Mouse (Mus musculus) bone marrow, adult 2 months (tissue): ENCODE results near the gene Gpsm3. TPM values are rescaled to one million over a fixed set of nuclear protein-coding genes. Genes with fewer than 3 reads are reported as not detected.

Experiments
- H3K27ac ChIP-seq: fragments of 200-500 bp; 2 replicates; pipeline ENCODE4 v1.5.1; 2012; ENCODE audit warnings: low read depth, mild to moderate bottlenecking, control low read depth, inconsistent platforms, low read length; ENCODE audit not compliant: control insufficient read depth, poor library complexity, insufficient read depth
- H3K4me1 ChIP-seq: fragments of 200-500 bp; 2 replicates; pipeline ENCODE4 v1.6.1; 2011; ENCODE audit warnings: low read length; ENCODE audit not compliant: control insufficient read depth, insufficient read depth
- H3K4me3 ChIP-seq: fragments of 200-500 bp; replicated peaks from 2 replicates; pipeline ENCODE3; 2011; ENCODE audit warnings: mild to moderate bottlenecking, low read depth, low read length, control low read depth; ENCODE audit not compliant: control insufficient read depth
- CTCF ChIP-seq: fragments of 200-500 bp; IDR thresholded peaks from 2 replicates; pipeline ENCODE4 v1.5.1; 2011; ENCODE audit warnings: low read length, control low read depth; ENCODE audit not compliant: control insufficient read depth, insufficient read depth
- POLR2A ChIP-seq: fragments of 200-500 bp; IDR thresholded peaks from 2 replicates; pipeline ENCODE4 v1.6.1; 2011; ENCODE audit warnings: low read depth, mild to moderate bottlenecking, control low read depth, low read length, borderline replicate concordance; ENCODE audit not compliant: control insufficient read depth
- WGBS: fragments of 180-500 bp; shearing (Covaris S2); methylation state at CpG from one replicate; pipeline ENCODE4 v1.1.7; 2018; 5-methylcytosine and 5-hydroxymethylcytosine counted together
- polyA plus RNA-seq: library from polyadenylated mRNA; stranded (reverse); fragments of >200 nt; gene quantifications from 2 replicates; pipeline ENCODE4 v1.2.4, GENCODE M21; 2011; ENCODE audit warnings: low replicate concordance; ENCODE audit not compliant: missing spikeins, insufficient read depth, insufficient read length

The Gpsm3 gene
- polyA plus RNA-seq, 1 experiment: 156 TPM

DNA sequence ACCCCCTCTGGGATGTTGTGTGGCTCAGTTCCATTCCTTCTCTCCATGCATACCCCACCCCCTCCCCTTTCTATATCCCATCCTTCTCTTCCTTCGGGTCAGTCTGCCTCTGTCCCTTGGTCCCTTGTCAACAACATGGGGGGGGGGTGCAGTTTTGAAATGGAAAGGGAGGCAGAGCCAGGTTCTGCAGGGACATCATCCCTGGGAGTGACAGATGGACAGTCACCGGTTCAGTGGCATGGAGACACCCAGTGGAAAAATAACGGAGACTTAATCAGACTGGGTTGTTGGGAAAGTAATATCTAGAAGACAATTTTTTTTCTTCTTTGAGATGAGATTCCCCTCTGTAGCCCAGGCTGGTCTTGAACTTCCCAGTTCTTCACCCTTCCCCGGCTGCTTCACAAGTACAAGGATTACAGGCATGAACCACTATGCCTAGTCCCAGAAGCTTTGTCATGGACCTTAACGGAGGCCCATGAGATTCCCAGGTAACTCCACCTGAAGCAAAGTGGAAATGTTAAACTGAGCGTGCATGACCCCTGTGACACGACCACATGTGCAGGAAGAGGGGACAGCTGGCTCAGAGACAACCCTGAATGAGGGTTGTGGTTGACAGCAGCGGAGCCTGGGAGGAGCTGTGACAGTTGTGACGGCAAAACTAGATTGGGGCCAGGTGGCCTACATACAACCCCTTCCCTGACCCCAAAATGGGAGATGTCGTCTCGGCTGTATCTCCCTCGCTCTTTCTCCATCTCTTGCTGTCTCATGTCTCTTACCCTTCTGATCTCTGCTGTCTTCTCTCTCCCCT lies 40.4 kb downstream of the Gpsm3 start:
- peaks cover 1% of the 10 kb centered on the region; the same call in 1 of the 2 replicates for H3K4me1 ChIP-seq
- H3K27ac ChIP-seq: no peak overlapping the region
- TF ChIP-seq POLR2A (no peak), CTCF (no peak)
- no peak overlapping the region for H3K4me3 ChIP-seq
- 18% methylated on average over 12 of the region's 12 CpGs for WGBS

- no peak overlapping the region for H3K27ac ChIP-seq
- WGBS: 2% methylated on average over 48 of the region's 48 CpGs
- peaks cover 1% of the 10 kb centered on the region; the same call in 1 of the 2 replicates for H3K4me1 ChIP-seq
- TF ChIP-seq CTCF (no peak), POLR2A (no peak)
- H3K4me3 ChIP-seq: peak overlapping the region; percentile 17
These were observed 41.2 kb downstream of the Gpsm3 start for GRCm38 (mm10) chr17:34630761-34631301.

- TF ChIP-seq CTCF: no peak
- no peak for TF ChIP-seq POLR2A
- Histone ChIP-seq H3K27ac (no peak overlapping the region; the same call in 1 of the 2 replicates), H3K4me1 (peaks cover 1% of the 10 kb centered on the region; the same call in 1 of the 2 replicates), H3K4me3 (peak overlapping the region; percentile 34)
- WGBS: 25% methylated on average over 12 of the region's 12 CpGs
These were observed 42.0 kb downstream of the Gpsm3 start for GRCm38 (mm10) chr17:34631647-34632046.

GRCm38 (mm10) chr17:34632261-34632691 lies 42.7 kb downstream of the Gpsm3 start:
- Histone ChIP-seq H3K4me3 (peak overlapping the region; percentile 58), H3K27ac (peak overlapping the region; percentile 68), H3K4me1 (peaks cover 1% of the 10 kb centered on the region; the same call in 1 of the 2 replicates)
- WGBS: under 1% methylated on average over 26 of the region's 26 CpGs
- TF ChIP-seq POLR2A: peak; percentile 48; the same call in 1 of the 2 replicates
- no peak for TF ChIP-seq CTCF

GRCm38 (mm10) chr17:34635671-34636070 lies 46.1 kb downstream of the Gpsm3 start:
- WGBS: 40% methylated on average over 2 of the region's 2 CpGs
- TF ChIP-seq POLR2A (no peak), CTCF (no peak)
- H3K27ac ChIP-seq: no peak overlapping the region
- H3K4me3 ChIP-seq: no peak overlapping the region
- peaks cover 2% of the 10 kb centered on the region; the same call in 1 of the 2 replicates for H3K4me1 ChIP-seq

GRCm38 (mm10) chr17:34637459-34637858 lies 47.9 kb downstream of the Gpsm3 start:
- H3K4me3 ChIP-seq: peak overlapping the region; percentile 21
- 66% methylated on average over 3 of the region's 3 CpGs for WGBS
- H3K4me1 ChIP-seq: peaks cover 5% of the 10 kb centered on the region; the same call in 1 of the 2 replicates
- TF ChIP-seq POLR2A (no peak), CTCF (no peak)
- peak overlapping the region; percentile 63 for H3K27ac ChIP-seq

GRCm38 (mm10) chr17:34639461-34640255 lies 50.1 kb downstream of the Gpsm3 start:
- no peak overlapping the region for H3K4me3 ChIP-seq
- no peak for TF ChIP-seq POLR2A
- TF ChIP-seq CTCF: no peak
- WGBS: 45% methylated on average over 7 of the region's 7 CpGs
- H3K4me1 ChIP-seq: peaks cover 4% of the 10 kb centered on the region; the same call in 1 of the 2 replicates
- peak overlapping the region; percentile 92 for H3K27ac ChIP-seq
